In genomic region chr11:3126478-3127302, GRCm38 (mm10) we compare ENCODE assay signal across 8 mouse cellular contexts.
A peak's percentile ranks its signal among the peaks of the same experiment; 100 is the strongest.
DNase-seq lines count a peak whose midpoint lies in the region; ATAC-seq and TF ChIP-seq lines count a peak whose summit lies in the region.
"Not testable (repeated sequence)": the region's sequence is repeated elsewhere in the genome, so short reads cannot be mapped to it uniquely, and the experiment has no call there.

No protein-coding gene starts in this region.

- 80% methylated on average over 6 of the region's 6 CpGs for WGBS in forebrain, embryonic 12.5 days
- 76% methylated on average over 6 of the region's 6 CpGs for WGBS in heart, embryonic 12.5 days
- WGBS in kidney, adult 2 months: 74% methylated on average over 6 of the region's 6 CpGs

- TF ChIP-seq CTCF in kidney, adult 2 months (conservative IDR thresholded peaks at IDR 0.05; ENCODE audit: insufficient read depth, insufficient read length, low read depth, low read length): not testable (repeated sequence)

- H3K36me3 ChIP-seq in forebrain, embryonic 12.5 days (replicated peaks); heart, embryonic 12.5 days; kidney, adult 2 months (ENCODE audit: control insufficient read depth, insufficient read depth, low read length): not testable (repeated sequence)

- H3K4me3 ChIP-seq in forebrain, embryonic 12.5 days (replicated peaks); heart, embryonic 12.5 days; kidney, adult 2 months (ENCODE audit: insufficient read depth, low read depth, low read length): not testable (repeated sequence)

- not testable (repeated sequence) for H3K27me3 ChIP-seq in forebrain, embryonic 12.5 days; heart, embryonic 12.5 days (replicated peaks); kidney, adult 2 months (replicated peaks; ENCODE audit: control insufficient read depth, insufficient read depth, low read length)

- H3K9ac ChIP-seq in forebrain, embryonic 12.5 days; heart, embryonic 12.5 days: not testable (repeated sequence)

- peak; percentile 60 to 65 for DNase-seq in adrenal gland, postnatal 36 days
- DNase-seq in kidney, adult 2 months: peak; percentile 89
- DNase-seq in left cerebral cortex, adult 9 months (ENCODE audit: low spot score in 2 of 2): peak; percentile 95 to 100
- peak; percentile 82 for DNase-seq in lung, postnatal 14 days
- DNase-seq in right cerebral cortex, adult 18-20 months: peak; percentile 98
- peak; percentile 99 to 100 for DNase-seq in urinary bladder, adult 18-20 months (ENCODE audit: low spot score in 2 of 2)

- H3K9me3 ChIP-seq in forebrain, embryonic 12.5 days: peaks cover 15% of the 10 kb centered on the region
- peaks cover 18% of the 10 kb centered on the region for H3K9me3 ChIP-seq in heart, embryonic 12.5 days (replicated peaks)

- not testable (repeated sequence) for H3K27ac ChIP-seq in forebrain, embryonic 12.5 days; heart, embryonic 12.5 days (ENCODE audit: poor library complexity, severe bottlenecking); kidney, adult 2 months (ENCODE audit: insufficient read depth, low read depth, low read length)

- not testable (repeated sequence) for TF ChIP-seq POLR2A in kidney, adult 2 months (IDR thresholded peaks at IDR 0.05; ENCODE audit: low read depth, low read length)

- ATAC-seq in forebrain, embryonic 12.5 days (ENCODE audit: low FRiP score): peak; percentile 24; the same call in 1 of the 2 replicates
- peak; percentile 40 for ATAC-seq in heart, embryonic 12.5 days (ENCODE audit: insufficient number of reproducible peaks, low FRiP score)

- not testable (repeated sequence) for H3K4me1 ChIP-seq in forebrain, embryonic 12.5 days; heart, embryonic 12.5 days (replicated peaks); kidney, adult 2 months (ENCODE audit: control insufficient read depth, insufficient read depth, low read length)

- H3K4me2 ChIP-seq in forebrain, embryonic 12.5 days; heart, embryonic 12.5 days: not testable (repeated sequence)
